Mouse (Mus musculus): Measurements from ENCODE around the gene Pheta1. TPM values are rescaled to one million over a fixed set of nuclear protein-coding genes. Genes with fewer than 3 reads are reported as not detected.
A peak's percentile ranks its signal among the peaks of the same experiment; 100 is the strongest.
"Not testable (repeated sequence)": the region's sequence is repeated elsewhere in the genome, so short reads cannot be mapped to it uniquely, and the experiment has no call there.

Gene Pheta1
- total RNA-seq, 2 experiments from 2014 or later = 12.8 to 13.6 TPM

GRCm38 (mm10) chr5:121841973-121842372 lies 6.8 kb upstream of the Pheta1 start:
- no peak for DNase-seq (ENCODE audit: low spot score in 2 of 2)

- peak; percentile 64 to 69 for DNase-seq (ENCODE audit: low spot score in 2 of 2)
Measured at GRCm38 (mm10) chr5:121842665-121843118, 6.1 kb upstream of the Pheta1 start.

- no peak for DNase-seq (ENCODE audit: low spot score in 2 of 2)
Measured at GRCm38 (mm10) chr5:121843138-121843905, 5.5 kb upstream of the Pheta1 start.

GRCm38 (mm10) chr5:121845361-121845760 lies 3.4 kb upstream of the Pheta1 start:
- no peak for DNase-seq (ENCODE audit: low spot score in 2 of 2)

GRCm38 (mm10) chr5:121846322-121846721 lies 2.5 kb upstream of the Pheta1 start:
- DNase-seq (ENCODE audit: low spot score in 2 of 2) = no peak

- DNase-seq (ENCODE audit: low spot score in 2 of 2) = not testable (repeated sequence)
Measured at GRCm38 (mm10) chr5:121847269-121847668, 1.5 kb upstream of the Pheta1 start.

GRCm38 (mm10) chr5:121848035-121848519 lies 707 bp upstream of the Pheta1 start:
- no peak for DNase-seq (ENCODE audit: low spot score in 2 of 2)

- DNase-seq (ENCODE audit: low spot score in 2 of 2) = no peak
Measured at GRCm38 (mm10) chr5:121849478-121850349, 930 bp downstream of the Pheta1 start.

- no peak for DNase-seq (ENCODE audit: low spot score in 2 of 2)
Measured at GRCm38 (mm10) chr5:121853368-121854051, 4.7 kb downstream of the Pheta1 start.

GRCm38 (mm10) chr5:121854768-121855167 lies 6.0 kb downstream of the Pheta1 start:
- no peak for DNase-seq (ENCODE audit: low spot score in 2 of 2)

- DNase-seq (ENCODE audit: low spot score in 2 of 2) = no peak
Measured at GRCm38 (mm10) chr5:121856740-121857139, 8.0 kb downstream of the Pheta1 start.

- DNase-seq (ENCODE audit: low spot score in 2 of 2) = no peak
Measured at GRCm38 (mm10) chr5:121858427-121858826, 9.6 kb downstream of the Pheta1 start.

GRCm38 (mm10) chr5:121861964-121862363 lies 13.2 kb downstream of the Pheta1 start:
- no peak for DNase-seq (ENCODE audit: low spot score in 2 of 2)

- no peak for DNase-seq (ENCODE audit: low spot score in 2 of 2)
Measured at GRCm38 (mm10) chr5:121864330-121864729, 15.5 kb downstream of the Pheta1 start.

GRCm38 (mm10) chr5:121867963-121868362 lies 19.2 kb downstream of the Pheta1 start:
- DNase-seq (ENCODE audit: low spot score in 2 of 2) = no peak

GRCm38 (mm10) chr5:121870832-121871231 lies 22.0 kb downstream of the Pheta1 start:
- DNase-seq (ENCODE audit: low spot score in 2 of 2) = no peak

- DNase-seq (ENCODE audit: low spot score in 2 of 2) = no peak
Measured at GRCm38 (mm10) chr5:121871515-121872030, 22.8 kb downstream of the Pheta1 start.

- peak; percentile 84 to 87 for DNase-seq (ENCODE audit: low spot score in 2 of 2)
Measured at GRCm38 (mm10) chr5:121872158-121872557, 23.4 kb downstream of the Pheta1 start.

GRCm38 (mm10) chr5:121875041-121875440 lies 26.3 kb downstream of the Pheta1 start:
- no peak for DNase-seq (ENCODE audit: low spot score in 2 of 2)

GRCm38 (mm10) chr5:121876901-121877300 lies 28.1 kb downstream of the Pheta1 start:
- DNase-seq (ENCODE audit: low spot score in 2 of 2) = no peak

- DNase-seq (ENCODE audit: low spot score in 2 of 2) = no peak
Measured at GRCm38 (mm10) chr5:121878703-121879102, 29.9 kb downstream of the Pheta1 start.
